Mouse (Mus musculus) CH12.LX (cell line): ENCODE results near the gene Eci1. TPM values are rescaled to one million over a fixed set of nuclear protein-coding genes. Genes with fewer than 3 reads are reported as not detected.

Experiments used
- DNase-seq: peaks from one replicate; pipeline ENCODE4 v3.0.0-alpha.2; 2013; ENCODE audit errors: extremely low read depth
- H3K27ac ChIP-seq: 2 replicates; pipeline ENCODE4 v1.5.1; 2012; ENCODE audit warnings: low read depth, mild to moderate bottlenecking, control low read depth, moderate library complexity; ENCODE audit not compliant: insufficient read depth
- H3K27me3 ChIP-seq: replicated peaks from 2 replicates; pipeline ENCODE3; 2012; ENCODE audit warnings: inconsistent platforms
- H3K36me3 ChIP-seq, 2 experiments: replicated peaks in 1 of 2; 2 replicates each; pipeline versions ENCODE3 to v1.6.1; 2012; ENCODE audit warnings: inconsistent platforms in 1 of 2, low read length in 1 of 2, mild to moderate bottlenecking in 1 of 2, mixed read lengths in 1 of 2, moderate library complexity in 1 of 2; ENCODE audit not compliant: control insufficient read depth in 1 of 2, insufficient read depth in 1 of 2
- H3K4me1 ChIP-seq, 2 experiments: 2 replicates each; pipeline ENCODE4 v1.6.1; 2012; ENCODE audit warnings: inconsistent platforms in 1 of 2, moderate library complexity in 1 of 2; ENCODE audit not compliant: insufficient read depth in 2 of 2, control insufficient read depth in 1 of 2
- H3K4me2 ChIP-seq: 2 replicates; pipeline ENCODE4 v1.6.1; 2012; ENCODE audit warnings: low read depth, mild to moderate bottlenecking, control low read depth; ENCODE audit not compliant: poor library complexity, insufficient read depth, severe bottlenecking
- H3K4me3 ChIP-seq, 3 experiments: fragments of 150-350 bp in 1 of 3; sonication (generic) in 1 of 3; replicated peaks in 1 of 3; 2 replicates each; pipeline versions ENCODE3 to v1.5.1; 2011 to 2012; ENCODE audit warnings: low read depth in 2 of 3, low read length in 2 of 3, mild to moderate bottlenecking in 2 of 3, moderate library complexity in 2 of 3, control low read depth in 1 of 3, improper control_type of control experiment in 1 of 3, inconsistent platforms in 1 of 3, mixed read lengths in 1 of 3; ENCODE audit not compliant: poor library complexity in 1 of 3
- H3K79me2 ChIP-seq: replicated peaks from 2 replicates; pipeline ENCODE4 v1.6.1; 2012; ENCODE audit warnings: mild to moderate bottlenecking, moderate library complexity; ENCODE audit not compliant: control insufficient read depth, poor library complexity, insufficient read depth, severe bottlenecking; ENCODE audit errors: extremely low read depth
- H3K9ac ChIP-seq: 2 replicates; pipeline ENCODE4 v1.6.1; 2012; ENCODE audit warnings: low read depth, mild to moderate bottlenecking, control low read depth, moderate library complexity; ENCODE audit not compliant: insufficient read depth
- H3K9me3 ChIP-seq: replicated peaks from 2 replicates; pipeline ENCODE3; 2012; ENCODE audit warnings: low read length, inconsistent platforms, mixed read lengths
- BHLHE40 ChIP-seq: IDR thresholded peaks from 2 replicates; pipeline ENCODE4 v1.6.1; 2011; ENCODE audit warnings: mild to moderate bottlenecking, low read depth, low read length, improper control_type of control experiment
- CHD1 ChIP-seq: IDR thresholded peaks from 2 replicates; pipeline ENCODE4 v1.6.1; 2012; ENCODE audit warnings: low read depth, low read length, improper control_type of control experiment, inconsistent platforms
- CTCF ChIP-seq, 2 experiments: IDR thresholded peaks in 1 of 2; conservative IDR thresholded peaks in 1 of 2; 2 replicates each; pipeline ENCODE4 v1.5.1; 2011 to 2012; ENCODE audit warnings: low read depth in 2 of 2, low read length in 2 of 2, improper control_type of control experiment in 1 of 2, inconsistent platforms in 1 of 2, mild to moderate bottlenecking in 1 of 2, moderate library complexity in 1 of 2
- E2F4 ChIP-seq: IDR thresholded peaks from 2 replicates; pipeline ENCODE4 v1.6.1; 2011; ENCODE audit warnings: low read depth, low read length, improper control_type of control experiment; ENCODE audit not compliant: insufficient replicate concordance
- ELF1 ChIP-seq: IDR thresholded peaks from 2 replicates; pipeline ENCODE4 v1.6.1; 2014; ENCODE audit warnings: low read depth, mild to moderate bottlenecking, inconsistent platforms, low read length, improper control_type of control experiment
- ETS1 ChIP-seq: conservative IDR thresholded peaks from 2 replicates; pipeline ENCODE4 v1.6.1; 2012; ENCODE audit warnings: low read depth, mild to moderate bottlenecking, inconsistent platforms, low read length, improper control_type of control experiment, moderate library complexity
- GABPA ChIP-seq: IDR thresholded peaks from 2 replicates; pipeline ENCODE4 v1.6.1; 2012; ENCODE audit warnings: low read depth, low read length, improper control_type of control experiment, inconsistent platforms; ENCODE audit not compliant: insufficient replicate concordance
- JUN ChIP-seq: IDR thresholded peaks from 2 replicates; pipeline ENCODE4 v1.6.1; 2011; ENCODE audit warnings: low read depth, mild to moderate bottlenecking, low read length, improper control_type of control experiment, moderate library complexity; ENCODE audit not compliant: insufficient read depth
- JUND ChIP-seq: conservative IDR thresholded peaks from 2 replicates; pipeline ENCODE4 v1.6.1; 2011; ENCODE audit warnings: low read depth, low read length, improper control_type of control experiment
- KAT2A ChIP-seq: IDR thresholded peaks from 2 replicates; pipeline ENCODE4 v1.6.1; 2012; ENCODE audit warnings: low read length, improper control_type of control experiment, inconsistent platforms; ENCODE audit not compliant: insufficient replicate concordance
- MEF2A ChIP-seq: IDR thresholded peaks from 2 replicates; pipeline ENCODE4 v1.6.1; 2014; ENCODE audit warnings: low read depth, mild to moderate bottlenecking, inconsistent platforms, low read length, improper control_type of control experiment, borderline replicate concordance
- MXI1 ChIP-seq: IDR thresholded peaks from 2 replicates; pipeline ENCODE4 v1.6.1; 2011; ENCODE audit warnings: mild to moderate bottlenecking, low read depth, low read length, improper control_type of control experiment
- MYC ChIP-seq: IDR thresholded peaks from 2 replicates; pipeline ENCODE4 v1.6.1; 2011; ENCODE audit warnings: low read depth, mild to moderate bottlenecking, improper control_type of control experiment, low read length
- PAX5 ChIP-seq: IDR thresholded peaks from 2 replicates; pipeline ENCODE4 v1.6.1; 2012; ENCODE audit warnings: low read length, inconsistent platforms, mixed read lengths
- POLR2AphosphoS2 ChIP-seq: IDR thresholded peaks from 2 replicates; pipeline ENCODE4 v1.6.1; 2011; ENCODE audit warnings: low read depth, low read length, improper control_type of control experiment
- SIN3A ChIP-seq: IDR thresholded peaks from 2 replicates; pipeline ENCODE4 v1.6.1; 2012; ENCODE audit warnings: low read length, improper control_type of control experiment, inconsistent platforms
- SMC3 ChIP-seq: IDR thresholded peaks from 2 replicates; pipeline ENCODE4 v1.6.1; 2011; ENCODE audit warnings: low read depth, low read length, improper control_type of control experiment
- UBTF ChIP-seq: IDR thresholded peaks from 2 replicates; pipeline ENCODE4 v1.6.1; 2012; ENCODE audit warnings: low read depth, mild to moderate bottlenecking, inconsistent platforms, low read length, improper control_type of control experiment, moderate library complexity
- ZC3H11A ChIP-seq: IDR thresholded peaks from 2 replicates; pipeline ENCODE4 v1.6.1; 2012; ENCODE audit warnings: low read depth, mild to moderate bottlenecking, inconsistent platforms, low read length, improper control_type of control experiment
- ZKSCAN1 ChIP-seq: IDR thresholded peaks from 2 replicates; pipeline ENCODE4 v1.6.1; 2012; ENCODE audit warnings: low read depth, inconsistent platforms, low read length, improper control_type of control experiment, borderline replicate concordance
- dilution Hi-C: fragments of 300-500 bp; cut with MboI; formaldehyde crosslinking; loops from 2 replicates; pipeline ENCODE4 v1.14.3; 2020; ENCODE audit warnings: low sequenced_read_pairs; ENCODE audit not compliant: extremely low pct_unique_long_range_greater_than_20kb, extremely low pct_ligation_motif_present
- in situ Hi-C: fragments of 300-500 bp; cut with MboI; formaldehyde crosslinking; loops from 3 replicates; pipeline ENCODE4 v1.14.3; 2019; ENCODE audit warnings: low sequenced_read_pairs, low pct_ligation_motif_present, low pct_unique_long_range_greater_than_20kb, mixed read lengths
- polyA plus RNA-seq: library from polyadenylated mRNA; unstranded; fragments of >175 nt; gene quantifications from 2 replicates; pipeline ENCODE4 v1.2.1, GENCODE M21; 2012; ENCODE audit warnings: low read depth; ENCODE audit not compliant: insufficient read length
- total RNA-seq, 2 experiments: library from RNA; depleted of rRNA; stranded (reverse); fragments of 300-350 nt in 1 of 2; fragments of >200 nt in 1 of 2; gene quantifications; 2 replicates each; pipeline ENCODE4 v1.2.3; 2012 to 2014

The Eci1 gene
- total and polyA plus RNA-seq, 3 experiments, result 70.1 to 122 (median 94.7) TPM

GRCm38 (mm10) chr17:24427170-24427557 lies 723 bp downstream of the Eci1 start:
- H3K79me2 ChIP-seq, result peaks cover 8% of the 10 kb centered on the region
- dilution Hi-C loops, result no loop called here
- no peak for TF ChIP-seq E2F4
- TF ChIP-seq SMC3, result no peak
- TF ChIP-seq JUND, result no peak
- no peak for TF ChIP-seq ZKSCAN1
- TF ChIP-seq UBTF, result no peak
- TF ChIP-seq CTCF (conservative IDR thresholded peaks at IDR 0.05 in 1 of 2, IDR thresholded peaks at IDR 0.05 in 1 of 2; ENCODE audit: low read depth in 2 of 2, low read length in 2 of 2), result no peak
- no peak for TF ChIP-seq MEF2A
- TF ChIP-seq ETS1, result no peak
- 0 out of 2 replicates have a peak, but pooled peaks have one; percentile 15 for TF ChIP-seq BHLHE40
- no peak for TF ChIP-seq JUN
- peak; percentile 60; the same call in 1 of the 2 replicates for TF ChIP-seq SIN3A
- TF ChIP-seq POLR2AphosphoS2, result no peak
- TF ChIP-seq ELF1, result no peak
- no peak for TF ChIP-seq PAX5
- peak; percentile 75 for TF ChIP-seq MXI1
- TF ChIP-seq GABPA, result no peak
- peak; percentile 65; the same call in 1 of the 2 replicates for TF ChIP-seq CHD1
- TF ChIP-seq ZC3H11A, result no peak
- 0 out of 2 replicates have a peak, but pooled peaks have one; percentile 63 for TF ChIP-seq MYC
- TF ChIP-seq, all 38 proteins: peak for 5
- DNase-seq, result no peak
- Histone ChIP-seq H3K4me1 (peaks cover 0 to 23% of the 10 kb centered on the region in 2 experiments; a peak in 2 of 4 replicates), H3K36me3 (peaks cover 41 to 60% of the 10 kb centered on the region in 2 experiments), H3K27me3 (no peaks in the 10 kb centered on the region), H3K4me2 (peak overlapping the region; percentile 72), H3K4me3 (peak overlapping the region; percentile 80 to 86 (median 85)), H3K27ac (no peak overlapping the region), H3K9ac (peak overlapping the region; percentile 79), H3K9me3 (no peaks in the 10 kb centered on the region)
- in situ Hi-C loops, result no loop called here

DNA sequence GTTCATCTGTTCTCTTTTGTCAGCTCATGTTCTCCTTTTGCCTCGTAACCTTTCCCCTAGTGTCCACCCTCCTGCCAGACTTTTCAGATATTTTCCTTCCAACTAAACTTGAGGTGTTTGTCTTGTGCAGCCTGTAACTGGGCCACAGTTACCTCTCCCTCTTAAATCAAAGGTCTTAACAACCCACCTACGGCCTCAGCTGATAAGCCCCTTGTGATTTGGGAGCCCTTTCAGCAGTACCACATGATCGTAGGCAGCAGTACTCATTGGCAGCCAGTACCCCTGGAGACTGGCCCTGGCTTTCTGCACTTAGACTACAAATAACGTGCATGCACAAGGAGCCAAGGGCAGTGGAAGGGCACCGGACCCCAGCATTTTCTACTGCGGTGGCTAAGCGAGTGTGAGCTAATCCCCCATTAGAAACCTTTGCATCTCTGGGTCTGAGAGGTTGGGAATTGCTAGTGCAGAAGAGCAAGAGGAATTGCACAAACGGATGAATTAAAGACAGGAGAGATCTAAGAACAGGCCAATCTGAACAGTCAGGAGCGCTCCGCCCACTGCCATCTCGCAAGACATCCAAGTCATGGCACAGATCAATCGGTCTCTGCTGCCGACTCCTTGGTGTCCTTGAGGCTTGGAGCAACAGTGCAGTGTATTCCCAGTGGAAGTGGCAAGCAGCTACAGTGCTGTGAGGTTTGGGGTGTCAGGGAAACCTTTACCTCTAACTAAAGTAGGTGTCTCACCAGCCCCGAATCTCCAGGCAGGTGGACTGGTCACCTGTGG lies 3.0 kb downstream of the Eci1 start:
- Histone ChIP-seq H3K4me2 (no peak overlapping the region), H3K27ac (no peak overlapping the region), H3K9ac (no peak overlapping the region), H3K9me3 (no peaks in the 10 kb centered on the region), H3K36me3 (peaks cover 31 to 59% of the 10 kb centered on the region in 2 experiments), H3K27me3 (no peaks in the 10 kb centered on the region), H3K79me2 (peaks cover 3% of the 10 kb centered on the region), H3K4me3 (no peak overlapping the region), H3K4me1 (peaks cover 0 to 23% of the 10 kb centered on the region in 2 experiments; a peak in 2 of 4 replicates)
- dilution Hi-C loops (no loop called here), in situ Hi-C loops (no loop called here)
- TF ChIP-seq PAX5 (no peak), KAT2A (no peak)
- DNase-seq, result no peak
